Mouse (Mus musculus) hindbrain, embryonic 10.5 days (tissue): ENCODE results near the gene Rab11fip3. TPM values are rescaled to one million over a fixed set of nuclear protein-coding genes. Genes with fewer than 3 reads are reported as not detected.

Experiments
- DNase-seq: peaks from one replicate; pipeline ENCODE4 v3.0.0-alpha.2; 2017; ENCODE audit warnings: low spot score
- H3K27ac ChIP-seq: fragments of 300-500 bp; sonication (generic); 2 replicates; pipeline ENCODE4 v1.5.1; 2016; ENCODE audit warnings: mild to moderate bottlenecking, moderate library complexity
- H3K27me3 ChIP-seq: fragments of 300-500 bp; sonication (generic); 2 replicates; pipeline ENCODE4 v1.6.1; 2016; ENCODE audit warnings: mild to moderate bottlenecking; ENCODE audit not compliant: poor library complexity, insufficient read depth, severe bottlenecking
- H3K36me3 ChIP-seq: fragments of 300-500 bp; sonication (generic); 2 replicates; pipeline ENCODE4 v1.6.1; 2016; ENCODE audit warnings: mild to moderate bottlenecking, moderate library complexity
- H3K4me1 ChIP-seq: fragments of 300-500 bp; sonication (generic); replicated peaks from 2 replicates; pipeline ENCODE4 v1.6.1; 2016; ENCODE audit warnings: mild to moderate bottlenecking
- H3K4me3 ChIP-seq: fragments of 300-500 bp; sonication (generic); 2 replicates; pipeline ENCODE4 v1.5.1; 2016; ENCODE audit warnings: mild to moderate bottlenecking, moderate library complexity
- H3K9me3 ChIP-seq: fragments of 300-500 bp; sonication (generic); 2 replicates; pipeline ENCODE4 v1.6.1; 2016; ENCODE audit warnings: mild to moderate bottlenecking, moderate library complexity
- WGBS: fragments of 180-500 bp; shearing (Covaris S2); methylation state at CpG from one replicate; pipeline ENCODE4 v1.1.7; 2016; 5-methylcytosine and 5-hydroxymethylcytosine counted together
- polyA plus RNA-seq: library from polyadenylated mRNA; unstranded; fragments of >200 nt; fragmentation: Nextera tagmentation; extraction: Ambion mirVana; gene quantifications from 2 replicates; pipeline ENCODE4 v1.2.1, GENCODE M21; 2016

Rab11fip3 gene
- polyA plus RNA-seq, 1 experiment from 2014 or later, result 30.9 TPM

GRCm38 (mm10) chr17:25968176-25968575, 101.2 kb downstream of the Rab11fip3 start:
- WGBS, result 81% methylated on average over 1 of the region's 1 CpGs
- DNase-seq, result no peak
- Histone ChIP-seq H3K27me3 (no peaks in the 10 kb centered on the region), H3K9me3 (no peaks in the 10 kb centered on the region), H3K4me1 (peaks cover 4% of the 10 kb centered on the region; the same call in 1 of the 2 replicates), H3K4me3 (no peak overlapping the region), H3K36me3 (peaks cover 45% of the 10 kb centered on the region), H3K27ac (no peak overlapping the region)

- no peaks in the 10 kb centered on the region; the same call in 1 of the 2 replicates for H3K4me1 ChIP-seq
- H3K27ac ChIP-seq, result no peak overlapping the region
- no peaks in the 10 kb centered on the region for H3K27me3 ChIP-seq
- no peaks in the 10 kb centered on the region for H3K9me3 ChIP-seq
- 89% methylated on average over 3 of the region's 3 CpGs for WGBS
- no peak overlapping the region for H3K4me3 ChIP-seq
- peaks cover 45% of the 10 kb centered on the region for H3K36me3 ChIP-seq
- DNase-seq, result no peak
Measured at GRCm38 (mm10) chr17:25967652-25968051, 101.7 kb downstream of the Rab11fip3 start.

DNA sequence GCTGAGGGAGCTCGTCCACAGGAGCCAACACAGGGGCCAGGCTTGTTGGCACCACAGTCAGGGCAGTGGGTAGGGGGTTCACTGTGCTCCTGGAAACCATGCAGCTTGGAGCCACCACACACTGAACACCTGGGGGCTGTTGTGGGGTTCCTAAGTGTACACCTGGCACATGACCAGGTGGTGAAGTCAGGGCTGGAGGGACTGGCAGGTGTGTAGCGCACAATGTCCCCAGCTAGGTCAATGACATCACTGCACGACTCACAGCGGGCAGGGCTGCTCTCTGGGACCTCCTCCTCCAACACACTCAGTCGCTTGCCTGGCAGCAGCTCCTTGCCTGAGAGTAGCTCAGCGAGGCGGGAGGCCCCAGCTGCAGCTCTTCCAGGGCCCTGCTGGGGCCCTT, 105.1 kb downstream of the Rab11fip3 start:
- H3K4me3 ChIP-seq, result no peak overlapping the region
- DNase-seq, result no peak
- no peaks in the 10 kb centered on the region; the same call in 1 of the 2 replicates for H3K4me1 ChIP-seq
- no peaks in the 10 kb centered on the region for H3K27me3 ChIP-seq
- 86% methylated on average over 7 of the region's 7 CpGs for WGBS
- peaks cover 68% of the 10 kb centered on the region for H3K36me3 ChIP-seq
- H3K9me3 ChIP-seq, result no peaks in the 10 kb centered on the region
- no peak overlapping the region for H3K27ac ChIP-seq

GRCm38 (mm10) chr17:25962413-25962905, 106.9 kb downstream of the Rab11fip3 start:
- Histone ChIP-seq H3K9me3 (no peaks in the 10 kb centered on the region), H3K27ac (0 out of 2 replicates have a peak overlapping the region, but pooled peaks have one; percentile 29), H3K36me3 (peaks cover 84% of the 10 kb centered on the region), H3K27me3 (no peaks in the 10 kb centered on the region), H3K4me3 (no peak overlapping the region), H3K4me1 (peaks cover 3% of the 10 kb centered on the region; the same call in 1 of the 2 replicates)
- 91% methylated on average over 7 of the region's 7 CpGs for WGBS
- no peak for DNase-seq

GRCm38 (mm10) chr17:25961566-25961965, 107.8 kb downstream of the Rab11fip3 start:
- 97% methylated on average over 5 of the region's 5 CpGs for WGBS
- Histone ChIP-seq H3K9me3 (no peaks in the 10 kb centered on the region), H3K36me3 (peaks cover 89% of the 10 kb centered on the region), H3K27ac (no peak overlapping the region), H3K27me3 (no peaks in the 10 kb centered on the region), H3K4me1 (peaks cover 6% of the 10 kb centered on the region; the same call in 1 of the 2 replicates), H3K4me3 (no peak overlapping the region)
- DNase-seq, result no peak

DNA sequence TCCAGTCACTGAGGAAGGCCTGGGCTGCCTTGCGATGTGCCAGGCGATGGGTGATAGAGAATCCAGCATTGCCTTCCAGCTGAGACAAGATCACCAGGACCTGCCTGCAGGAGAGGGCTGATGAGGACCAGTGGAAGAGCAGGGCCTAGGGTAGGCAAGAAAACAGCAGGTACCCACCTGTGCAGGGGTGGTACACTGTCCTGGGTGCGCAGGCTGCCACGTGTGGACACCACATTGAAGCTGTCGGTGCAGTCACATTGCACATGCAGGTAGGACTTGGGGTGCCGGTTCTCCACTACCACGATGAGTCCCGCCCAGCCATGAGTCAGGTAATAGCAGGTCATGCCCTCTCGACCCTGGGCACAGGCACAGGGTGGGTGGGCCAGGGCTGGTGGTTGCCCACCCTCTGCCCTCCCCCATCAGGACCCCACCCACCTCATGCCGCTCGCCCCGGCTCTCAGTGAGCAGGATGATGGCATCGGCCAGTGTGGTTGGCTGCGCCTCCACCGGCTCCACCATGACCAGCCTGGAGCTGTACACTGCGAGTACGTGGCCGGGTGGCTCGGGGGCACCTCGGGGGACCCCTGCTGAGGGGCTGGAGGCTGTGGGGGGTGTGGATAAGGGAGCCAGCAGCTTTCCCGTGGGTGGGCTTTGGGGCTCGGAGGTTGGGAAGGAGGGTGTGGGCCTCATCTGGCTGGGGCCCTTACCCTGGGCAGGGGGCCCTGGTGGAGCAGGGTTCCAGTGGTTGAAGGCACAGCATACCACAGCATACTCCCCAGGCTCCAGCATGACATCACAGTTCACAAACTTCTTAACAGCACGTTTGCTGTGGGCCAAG, 109.5 kb downstream of the Rab11fip3 start:
- no peak overlapping the region for H3K27ac ChIP-seq
- WGBS, result 92% methylated on average over 23 of the region's 23 CpGs
- no peak for DNase-seq
- no peaks in the 10 kb centered on the region for H3K9me3 ChIP-seq
- peaks cover 5% of the 10 kb centered on the region for H3K27me3 ChIP-seq
- H3K36me3 ChIP-seq, result peaks cover 79% of the 10 kb centered on the region
- H3K4me1 ChIP-seq, result peaks cover 8% of the 10 kb centered on the region; the same call in 1 of the 2 replicates
- H3K4me3 ChIP-seq, result no peak overlapping the region

GRCm38 (mm10) chr17:25958771-25959494, 110.4 kb downstream of the Rab11fip3 start:
- WGBS, result 93% methylated on average over 11 of the region's 11 CpGs
- Histone ChIP-seq H3K27ac (no peak overlapping the region), H3K36me3 (peaks cover 70% of the 10 kb centered on the region), H3K27me3 (peaks cover 14% of the 10 kb centered on the region), H3K9me3 (no peaks in the 10 kb centered on the region), H3K4me3 (no peak overlapping the region), H3K4me1 (peaks cover 8% of the 10 kb centered on the region; the same call in 1 of the 2 replicates)
- no peak for DNase-seq

- Histone ChIP-seq H3K36me3 (peaks cover 57% of the 10 kb centered on the region), H3K27me3 (peaks cover 28% of the 10 kb centered on the region), H3K9me3 (no peaks in the 10 kb centered on the region), H3K4me1 (peaks cover 8% of the 10 kb centered on the region; the same call in 1 of the 2 replicates), H3K4me3 (no peak overlapping the region), H3K27ac (no peak overlapping the region)
- no peak for DNase-seq
- WGBS, result 77% methylated on average over 14 of the region's 14 CpGs
Measured at GRCm38 (mm10) chr17:25957586-25958051, 111.7 kb downstream of the Rab11fip3 start.

GRCm38 (mm10) chr17:25956631-25957030, 112.7 kb downstream of the Rab11fip3 start:
- H3K9me3 ChIP-seq, result no peaks in the 10 kb centered on the region
- H3K4me3 ChIP-seq, result no peak overlapping the region
- H3K36me3 ChIP-seq, result peaks cover 47% of the 10 kb centered on the region
- peak overlapping the region; percentile 12; the same call in 1 of the 2 replicates for H3K27ac ChIP-seq
- peaks cover 16% of the 10 kb centered on the region for H3K4me1 ChIP-seq
- WGBS, result 80% methylated on average over 7 of the region's 7 CpGs
- DNase-seq, result no peak
- H3K27me3 ChIP-seq, result peaks cover 37% of the 10 kb centered on the region

DNA sequence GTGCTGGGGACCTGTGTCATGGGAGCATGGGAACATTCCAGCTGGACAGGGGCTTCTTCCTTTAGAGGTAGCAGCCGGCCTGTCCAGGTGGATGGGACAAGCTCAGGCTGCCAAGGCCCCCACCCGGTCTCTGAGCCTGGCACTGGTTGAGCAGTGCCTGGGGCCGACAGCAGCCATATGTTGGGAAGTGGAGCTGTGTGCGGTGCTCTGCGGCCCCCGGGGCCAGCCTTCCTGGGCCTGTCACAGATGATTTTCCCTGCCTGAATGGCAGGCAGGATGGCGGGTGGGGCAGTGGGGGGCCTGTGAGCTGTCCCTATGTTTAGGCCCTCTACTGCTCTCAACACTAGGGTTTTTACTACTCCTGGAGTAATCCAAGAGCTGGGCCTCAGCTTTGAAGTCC, 113.2 kb downstream of the Rab11fip3 start:
- Histone ChIP-seq H3K27ac (0 out of 2 replicates have a peak overlapping the region, but pooled peaks have one; percentile 12), H3K9me3 (no peaks in the 10 kb centered on the region), H3K4me3 (no peak overlapping the region), H3K36me3 (peaks cover 43% of the 10 kb centered on the region), H3K4me1 (peaks cover 20% of the 10 kb centered on the region), H3K27me3 (peaks cover 42% of the 10 kb centered on the region)
- DNase-seq, result no peak
- 73% methylated on average over 7 of the region's 7 CpGs for WGBS

DNA sequence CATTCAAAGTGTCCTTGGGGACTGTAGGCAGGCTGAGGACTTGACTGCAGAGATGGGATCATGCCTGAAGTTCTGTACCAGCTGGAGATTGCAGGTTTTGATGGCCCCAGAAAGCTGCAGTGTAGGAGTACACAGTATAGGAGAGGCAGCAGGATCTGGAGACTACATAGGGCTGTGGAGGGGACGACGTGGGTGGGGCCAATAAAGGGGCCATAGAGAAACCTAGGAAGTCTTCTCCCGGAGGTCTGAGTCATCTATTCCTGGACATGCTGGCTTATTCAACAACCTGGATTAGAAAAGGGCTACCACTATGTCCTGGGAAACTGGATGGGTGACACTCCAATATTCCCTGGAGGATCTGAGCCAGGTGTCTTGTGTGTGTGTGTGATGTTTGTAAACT, 113.6 kb downstream of the Rab11fip3 start:
- no peak overlapping the region for H3K4me3 ChIP-seq
- no peaks in the 10 kb centered on the region for H3K9me3 ChIP-seq
- WGBS, result 73% methylated on average over 3 of the region's 3 CpGs
- no peak for DNase-seq
- peaks cover 25% of the 10 kb centered on the region for H3K4me1 ChIP-seq
- H3K27ac ChIP-seq, result no peak overlapping the region
- peaks cover 46% of the 10 kb centered on the region for H3K27me3 ChIP-seq
- H3K36me3 ChIP-seq, result peaks cover 38% of the 10 kb centered on the region

DNA sequence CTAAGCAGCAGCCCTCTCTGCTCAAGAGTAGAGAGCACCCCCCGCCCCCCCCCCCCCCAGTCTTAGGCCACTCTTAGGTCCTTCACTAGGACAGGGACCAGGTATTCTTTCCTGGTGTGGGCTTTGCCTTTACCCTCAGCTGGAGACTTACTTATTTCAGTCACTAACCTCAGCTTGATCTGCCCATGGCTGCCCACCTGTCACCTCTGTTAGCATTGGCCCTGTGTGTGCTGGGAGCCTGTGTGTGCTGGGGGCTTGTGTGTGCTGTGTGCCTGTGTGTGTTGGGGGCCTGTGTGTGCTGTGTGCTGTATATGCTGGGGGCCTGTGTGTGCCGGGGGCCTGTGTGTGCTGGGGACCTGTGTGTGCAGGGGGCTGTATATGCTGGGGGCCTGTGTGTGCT, 114.7 kb downstream of the Rab11fip3 start:
- H3K4me3 ChIP-seq, result no peak overlapping the region
- H3K4me1 ChIP-seq, result peaks cover 27% of the 10 kb centered on the region
- peaks cover 57% of the 10 kb centered on the region for H3K27me3 ChIP-seq
- no peaks in the 10 kb centered on the region for H3K9me3 ChIP-seq
- H3K27ac ChIP-seq, result no peak overlapping the region
- no peak for DNase-seq
- 82% methylated on average over 1 of the region's 2 CpGs for WGBS
- H3K36me3 ChIP-seq, result peaks cover 28% of the 10 kb centered on the region
